Mouse (Mus musculus): Measurements from ENCODE around the gene Cdkn1b.

GRCm38 (mm10) chr6:134918769-134919168, 1.4 kb upstream of the Cdkn1b start:
- TF ChIP-seq CTCF (IDR thresholded peaks at IDR 0.05; ENCODE audit: low read depth), result no peak
- TF ChIP-seq EP300 (optimal IDR thresholded peaks at IDR 0.05), result no peak

Measured in stomach, postnatal 0 days (tissue).